Mouse (Mus musculus): ENCODE measurements around the gene Tnk2.

Tnk2 gene

GRCm38 (mm10) chr16:32678812-32679211 is 35.1 kb downstream of the Tnk2 start:
- DNase-seq (ENCODE audit: low spot score), result no peak

DNA sequence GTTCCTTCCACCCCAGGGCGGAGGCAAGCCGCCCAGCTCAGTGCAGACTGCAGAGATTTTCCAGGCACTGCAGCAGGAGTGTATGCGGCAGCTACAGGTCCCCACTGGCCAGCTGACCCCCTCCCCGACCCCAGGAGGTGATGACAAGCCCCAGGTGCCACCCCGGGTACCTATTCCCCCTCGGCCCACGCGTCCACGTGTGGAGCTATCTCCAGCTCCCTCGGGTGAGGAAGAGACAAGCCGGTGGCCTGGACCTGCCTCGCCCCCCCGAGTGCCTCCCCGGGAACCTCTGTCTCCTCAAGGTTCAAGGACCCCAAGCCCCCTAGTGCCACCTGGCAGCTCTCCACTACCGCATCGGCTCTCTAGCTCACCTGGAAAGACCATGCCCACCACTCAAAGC is 36.3 kb downstream of the Tnk2 start:
- no peak for DNase-seq (ENCODE audit: low spot score)

GRCm38 (mm10) chr16:32680806-32681205 is 37.1 kb downstream of the Tnk2 start:
- DNase-seq (ENCODE audit: low spot score), result no peak

- peak; percentile 81 for DNase-seq (ENCODE audit: low spot score)
Observed at GRCm38 (mm10) chr16:32682194-32682593, 38.5 kb downstream of the Tnk2 start.

DNA sequence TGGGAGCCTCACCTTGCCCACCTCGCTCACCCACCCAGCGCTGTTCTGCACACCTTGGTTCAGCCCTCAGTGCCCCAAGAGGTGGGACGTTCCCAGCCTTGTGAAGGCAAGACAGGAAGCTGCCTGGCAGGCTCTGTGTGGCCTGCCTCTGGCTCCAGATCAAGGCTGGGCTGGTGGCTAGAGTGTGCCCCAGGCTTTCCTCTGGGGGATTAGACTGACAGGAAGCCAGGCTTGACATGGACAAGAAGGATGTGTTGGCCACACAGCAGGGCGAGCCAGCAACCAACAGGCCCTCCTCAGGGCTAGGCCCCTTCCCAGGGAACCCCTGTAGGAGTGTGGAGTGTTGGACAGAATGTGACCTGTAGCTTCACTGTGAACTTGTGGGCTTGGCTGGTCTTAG is 39.2 kb downstream of the Tnk2 start:
- no peak for DNase-seq (ENCODE audit: low spot score)

DNA sequence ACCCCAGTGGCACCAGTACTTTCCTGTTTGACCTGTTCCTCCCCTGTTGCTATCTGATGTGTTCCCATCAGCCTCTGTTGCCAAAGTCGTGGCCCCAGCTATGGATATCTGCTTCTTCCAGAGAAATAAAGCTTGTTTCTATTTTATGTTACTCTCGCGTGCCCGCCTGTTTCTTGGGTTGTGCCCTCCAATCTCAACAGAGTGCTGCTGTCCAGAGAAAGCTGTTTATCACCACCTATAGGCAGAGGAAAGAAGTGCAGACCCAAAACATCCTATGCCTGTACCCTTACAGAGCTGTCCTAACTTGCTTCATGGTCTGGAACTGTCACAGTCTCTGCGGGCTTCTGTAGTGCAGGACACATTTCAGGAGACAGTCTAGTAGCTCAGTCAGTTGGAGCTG is 39.7 kb downstream of the Tnk2 start:
- peak; percentile 68 for DNase-seq (ENCODE audit: low spot score)

- DNase-seq (ENCODE audit: low spot score), result no peak
Observed at GRCm38 (mm10) chr16:32685405-32685804, 41.7 kb downstream of the Tnk2 start.

DNA sequence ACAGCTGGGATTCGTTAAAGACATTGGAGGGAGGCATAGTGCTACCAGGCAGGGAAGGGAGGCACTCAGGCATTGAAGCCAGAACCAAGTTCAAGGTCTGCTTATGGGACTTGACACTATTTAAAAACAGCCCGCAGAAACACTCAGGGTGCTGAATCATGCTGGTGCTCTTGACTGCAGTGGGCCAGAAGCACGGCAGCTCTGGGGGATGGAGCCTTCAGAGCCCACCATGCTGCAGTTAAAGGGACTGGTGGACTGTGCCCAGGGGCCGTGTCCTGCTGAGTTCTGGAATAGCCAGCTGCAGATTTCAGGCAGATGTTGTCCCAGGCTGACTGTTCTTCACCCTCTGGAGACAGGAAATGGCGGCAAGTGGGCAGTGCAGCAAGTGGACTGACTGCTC is 42.3 kb downstream of the Tnk2 start:
- DNase-seq (ENCODE audit: low spot score), result no peak

GRCm38 (mm10) chr16:32687221-32687620 is 43.5 kb downstream of the Tnk2 start:
- no peak for DNase-seq (ENCODE audit: low spot score)

GRCm38 (mm10) chr16:32688770-32689169 is 45.1 kb downstream of the Tnk2 start:
- DNase-seq (ENCODE audit: low spot score), result no peak

DNA sequence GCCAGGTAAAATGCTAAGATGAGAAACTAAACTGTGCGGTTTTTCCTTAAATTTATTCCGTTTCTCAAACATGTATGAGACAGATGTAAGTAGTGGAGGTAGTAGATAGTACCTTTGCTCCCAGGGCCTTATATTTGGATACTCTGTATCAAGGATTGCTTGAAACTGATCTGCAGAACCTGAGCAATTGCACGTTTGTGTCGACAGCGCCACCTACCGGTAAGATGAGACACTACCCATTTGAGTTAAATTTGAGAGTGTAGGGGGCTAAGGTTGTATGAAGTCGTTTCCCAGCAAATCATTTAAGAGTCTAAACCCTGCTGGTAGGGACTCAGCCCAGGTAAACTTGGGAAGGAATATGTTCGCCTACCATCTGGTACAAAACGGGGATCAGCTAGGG is 45.8 kb downstream of the Tnk2 start:
- DNase-seq (ENCODE audit: low spot score), result peak; percentile 65

DNA sequence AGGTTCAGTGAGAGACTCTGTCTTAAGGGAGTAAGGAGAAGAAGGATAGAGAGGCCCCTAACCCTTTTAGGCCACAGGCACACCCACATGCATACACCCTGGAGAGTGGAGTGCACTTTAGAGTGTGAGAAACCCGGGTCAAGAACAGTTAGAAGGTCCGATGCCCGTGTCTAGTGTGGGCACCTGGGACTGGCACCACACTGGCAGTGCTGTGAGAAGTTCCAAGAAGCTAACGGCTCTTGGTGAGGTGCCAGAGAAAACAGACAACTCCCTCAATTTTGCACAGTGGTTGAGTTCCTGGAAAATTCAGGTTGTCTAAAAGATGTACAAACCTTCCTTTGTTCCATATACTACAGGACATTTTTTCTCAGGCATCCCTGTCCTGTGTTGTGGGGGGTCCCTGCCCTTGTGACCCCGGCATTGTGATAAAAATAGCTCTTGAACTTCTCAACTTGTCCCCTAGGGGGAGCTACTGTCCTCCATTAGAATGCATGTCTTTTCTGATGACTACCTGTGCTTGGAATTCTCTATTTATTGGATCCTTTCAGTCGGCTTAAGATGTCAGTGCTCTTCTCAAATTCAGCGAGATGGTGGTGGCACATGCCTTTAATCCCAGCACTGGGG is 53.3 kb downstream of the Tnk2 start:
- DNase-seq (ENCODE audit: low spot score), result peak; percentile 49

DNA sequence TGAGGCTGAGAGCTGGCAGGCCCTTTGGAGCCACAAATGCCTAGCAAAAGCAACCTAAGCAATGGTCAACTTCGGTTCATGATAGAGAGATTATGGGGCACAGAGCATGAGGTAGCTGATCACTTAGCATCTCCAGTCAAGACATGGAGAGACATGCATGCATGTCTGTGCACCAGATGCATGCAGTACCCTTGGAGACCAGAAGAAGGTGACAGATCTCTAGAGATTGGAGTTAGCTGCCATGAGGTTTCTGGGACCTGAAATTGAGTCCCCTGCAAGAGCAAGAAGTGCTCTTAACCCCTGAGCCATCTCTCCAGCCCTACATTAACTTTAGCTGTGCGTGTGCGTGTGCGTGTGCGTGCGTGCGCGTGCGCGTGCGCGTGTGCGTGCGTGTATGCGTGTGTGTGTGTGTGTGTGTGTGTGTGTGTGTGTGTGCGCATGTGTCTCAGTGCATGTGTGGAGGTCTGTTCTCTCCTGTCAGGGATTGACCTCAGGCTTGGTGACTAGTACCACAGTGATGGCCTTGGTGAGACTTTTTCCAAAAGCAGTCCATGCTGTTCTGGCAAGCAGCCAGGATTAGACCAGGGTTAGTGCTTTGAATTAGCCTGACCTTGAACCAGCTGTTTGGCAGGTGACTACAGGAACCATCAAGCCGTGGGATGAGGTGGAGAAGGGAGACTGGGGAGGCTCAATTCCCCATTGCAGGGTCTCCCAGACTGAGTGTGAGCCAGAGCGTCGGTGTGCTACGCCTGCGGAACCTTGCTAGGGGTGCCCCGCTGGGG is 54.2 kb downstream of the Tnk2 start:
- no peak for DNase-seq (ENCODE audit: low spot score)

DNA sequence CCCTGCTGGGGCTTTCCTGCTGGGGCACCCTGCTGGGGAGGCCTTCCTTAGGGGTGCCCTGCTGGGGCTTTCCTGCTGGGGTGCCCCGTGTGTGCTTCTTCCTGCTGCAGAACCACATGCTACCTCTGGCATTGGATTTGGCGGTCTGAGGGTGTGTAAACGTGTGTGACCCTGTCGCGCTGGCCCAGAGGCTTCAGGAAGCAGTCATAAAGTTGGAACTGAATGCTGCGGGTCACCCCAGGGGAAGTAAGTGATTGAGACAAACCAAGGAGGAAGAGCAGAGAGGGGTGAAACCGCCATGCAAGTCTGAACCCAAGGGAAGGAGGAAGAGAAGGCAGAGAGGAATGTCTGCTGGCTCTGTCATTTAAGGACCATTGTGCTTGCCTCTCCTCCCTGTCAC is 54.9 kb downstream of the Tnk2 start:
- no peak for DNase-seq (ENCODE audit: low spot score)

- no peak for DNase-seq (ENCODE audit: low spot score)
Observed at GRCm38 (mm10) chr16:32703312-32703912, 59.7 kb downstream of the Tnk2 start.

- no peak for DNase-seq (ENCODE audit: low spot score)
Observed at GRCm38 (mm10) chr16:32705606-32706005, 61.9 kb downstream of the Tnk2 start.

DNA sequence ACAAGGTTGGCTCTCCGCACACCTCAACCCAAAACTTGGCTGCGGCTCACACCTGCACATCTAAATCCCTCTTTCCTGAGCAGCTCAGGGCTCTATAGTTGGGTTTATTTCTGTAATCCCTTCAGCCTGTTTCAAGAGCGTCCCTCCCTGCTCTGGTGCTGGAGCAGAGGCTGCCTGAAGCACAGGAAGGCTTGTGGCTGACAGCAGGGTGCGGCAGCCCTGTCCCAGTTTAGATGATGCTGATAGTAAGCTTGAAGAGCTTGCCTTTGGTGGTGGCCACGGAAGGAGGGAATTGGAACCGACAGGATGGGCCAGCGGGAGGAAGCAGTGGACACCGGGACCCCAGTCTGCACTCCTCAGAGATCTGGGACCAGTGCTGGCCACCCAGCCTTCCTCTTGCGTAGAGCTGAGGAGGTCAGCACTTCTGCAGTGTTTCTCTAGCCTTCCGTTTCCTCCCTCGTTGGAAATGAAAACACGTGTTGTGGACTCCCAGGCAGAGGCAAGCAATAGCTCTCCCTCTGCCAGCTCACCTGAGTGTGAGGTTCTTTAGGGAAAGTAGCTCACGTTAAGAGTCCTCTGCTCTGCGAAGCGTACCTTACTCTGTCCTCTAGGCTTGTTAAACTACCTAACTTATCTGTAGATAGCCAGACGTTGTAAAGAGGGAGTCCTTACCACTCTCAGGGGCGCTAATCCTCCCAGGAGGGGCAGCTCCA is 63.6 kb downstream of the Tnk2 start:
- DNase-seq (ENCODE audit: low spot score), result no peak

GRCm38 (mm10) chr16:32707824-32708456 is 64.3 kb downstream of the Tnk2 start:
- no peak for DNase-seq (ENCODE audit: low spot score)

- DNase-seq (ENCODE audit: low spot score), result peak; percentile 8
Observed at GRCm38 (mm10) chr16:32708457-32709033, 64.9 kb downstream of the Tnk2 start.

DNA sequence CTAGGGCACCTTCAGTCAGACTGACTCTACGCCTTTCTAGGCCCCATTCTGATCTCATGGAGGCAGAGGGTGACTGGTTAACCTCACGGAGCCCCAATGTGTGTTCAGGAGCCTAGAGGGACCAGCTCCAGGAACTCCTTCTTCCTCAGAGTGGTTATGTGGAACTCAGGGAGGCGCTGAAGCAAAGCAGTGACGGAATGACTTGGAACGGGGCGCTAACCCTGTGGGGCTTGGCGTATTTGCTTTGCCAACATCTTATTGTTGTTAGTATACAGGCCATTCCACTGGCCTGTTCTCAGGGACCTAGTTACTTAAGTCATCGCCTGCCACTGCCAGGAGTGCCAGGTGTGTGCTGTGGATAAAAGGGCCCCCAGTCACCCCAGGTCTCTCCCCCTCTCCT is 65.4 kb downstream of the Tnk2 start:
- DNase-seq (ENCODE audit: low spot score), result no peak

- DNase-seq (ENCODE audit: low spot score), result no peak
Observed at GRCm38 (mm10) chr16:32710426-32711070, 66.9 kb downstream of the Tnk2 start.

All from MN1 (cell line).